Comparison of ENCODE assay signal across 22 mouse cellular contexts in the genomic region with DNA sequence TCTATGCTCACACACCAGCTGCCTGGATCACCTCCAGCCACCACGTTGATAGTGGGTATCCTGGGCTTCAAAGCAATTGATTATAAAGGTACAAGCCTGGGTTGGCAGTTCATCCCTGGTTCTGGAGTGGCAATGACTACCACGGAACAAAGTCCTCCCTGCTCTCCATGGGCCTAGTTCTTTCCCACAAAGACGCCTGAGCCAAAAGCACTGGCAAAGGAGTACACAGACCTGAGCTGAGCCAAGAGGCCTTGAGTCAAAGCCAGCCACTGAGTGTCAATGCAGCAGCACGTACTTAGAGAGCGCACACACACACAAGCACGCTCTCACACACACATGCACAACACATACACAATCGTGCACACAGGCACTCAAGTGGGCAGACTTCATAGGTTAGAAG. TPM values are rescaled to one million over a fixed set of nuclear protein-coding genes. Genes with fewer than 3 reads are reported as not detected.
DNase-seq lines count a peak whose midpoint lies in the region; ATAC-seq and TF ChIP-seq lines count a peak whose summit lies in the region.
"Had no signal": no experiment of that assay in that cellular context is flagged by ENCODE, and none has a peak within 500 bp of the region (broad histone marks: within the 10 kb centered on the region; RNA-seq: fewer than 3 reads in every experiment).

No protein-coding gene starts in this region.

- DNase-seq in forebrain, postnatal 0 days: peak; percentile 32
- DNase-seq in kidney, adult 2 months: peak; percentile 86
- no peak for DNase-seq in kidney, postnatal 4 days
- DNase-seq in adrenal gland, adult 8-10 months: peak; percentile 29
- peak; percentile 44 for DNase-seq in adrenal gland, postnatal 25 days
- DNase-seq: cerebellum, adult 11-12 months; layer of hippocampus, postnatal 36 days; right cerebral cortex, adult 18-20 months; thymus, postnatal 14 days had no signal

- no peak for ATAC-seq in forebrain, postnatal 0 days
- ATAC-seq in forebrain, embryonic 12.5 days (ENCODE audit: low FRiP score): no peak
- ATAC-seq in frontal cortex, adult (ENCODE audit: low TSS enrichment): no peak
- ATAC-seq: hindbrain, embryonic 16.5 days; intestine, embryonic 16.5 days had no signal

- no peak overlapping the region for H3K9ac ChIP-seq in forebrain, postnatal 0 days
- H3K9ac ChIP-seq in forebrain, embryonic 12.5 days: no peak overlapping the region
- H3K9ac ChIP-seq: heart, embryonic 12.5 days; limb, embryonic 13.5 days; liver, embryonic 15.5 days had no signal

- no peaks in the 10 kb centered on the region for H3K36me3 ChIP-seq in forebrain, postnatal 0 days (ENCODE audit: insufficient read depth)
- H3K36me3 ChIP-seq in forebrain, embryonic 12.5 days (replicated peaks): no peaks in the 10 kb centered on the region
- H3K36me3 ChIP-seq in kidney, adult 2 months (ENCODE audit: control insufficient read depth, insufficient read depth, low read length): no peaks in the 10 kb centered on the region
- H3K36me3 ChIP-seq: forebrain, embryonic 10.5 days; heart, embryonic 12.5 days; limb, embryonic 13.5 days; liver, embryonic 15.5 days had no signal

- TF ChIP-seq CTCF in forebrain, postnatal 0 days (IDR thresholded peaks at IDR 0.05; ENCODE audit: low read depth): no peak
- no peak for TF ChIP-seq CTCF in kidney, adult 2 months (conservative IDR thresholded peaks at IDR 0.05; ENCODE audit: insufficient read depth, insufficient read length, low read depth, low read length)

- no peak for TF ChIP-seq POLR2A in kidney, adult 2 months (IDR thresholded peaks at IDR 0.05; ENCODE audit: low read depth, low read length)

- H3K4me1 ChIP-seq in forebrain, postnatal 0 days (ENCODE audit: insufficient read depth): no peaks in the 10 kb centered on the region
- peaks cover 6% of the 10 kb centered on the region; the same call in 1 of the 2 replicates for H3K4me1 ChIP-seq in forebrain, embryonic 12.5 days
- peaks cover 12% of the 10 kb centered on the region; the same call in 1 of the 2 replicates for H3K4me1 ChIP-seq in kidney, adult 2 months (ENCODE audit: control insufficient read depth, insufficient read depth, low read length)
- H3K4me1 ChIP-seq: heart, embryonic 12.5 days; limb, embryonic 13.5 days had no signal

- 62% methylated on average over 7 of the region's 7 CpGs for WGBS in forebrain, postnatal 0 days
- WGBS in forebrain, embryonic 12.5 days: 88% methylated on average over 7 of the region's 7 CpGs
- 65% methylated on average over 7 of the region's 7 CpGs for WGBS in kidney, adult 2 months

- no peaks in the 10 kb centered on the region for H3K9me3 ChIP-seq in forebrain, postnatal 0 days (ENCODE audit: low read length)
- no peaks in the 10 kb centered on the region for H3K9me3 ChIP-seq in forebrain, embryonic 12.5 days
- H3K9me3 ChIP-seq: forebrain, embryonic 10.5 days; heart, embryonic 12.5 days; limb, embryonic 13.5 days; liver, embryonic 15.5 days had no signal

- no peak overlapping the region for H3K4me2 ChIP-seq in forebrain, postnatal 0 days (ENCODE audit: low read depth)
- no peak overlapping the region for H3K4me2 ChIP-seq in forebrain, embryonic 12.5 days
- H3K4me2 ChIP-seq: heart, embryonic 12.5 days; limb, embryonic 13.5 days; liver, embryonic 15.5 days; midbrain, embryonic 11.5 days had no signal

- H3K4me3 ChIP-seq in forebrain, postnatal 0 days (ENCODE audit: low read depth, low read length): no peak overlapping the region
- no peak overlapping the region for H3K4me3 ChIP-seq in forebrain, embryonic 12.5 days (replicated peaks)
- no peak overlapping the region for H3K4me3 ChIP-seq in kidney, adult 2 months (ENCODE audit: insufficient read depth, low read depth, low read length)
- H3K4me3 ChIP-seq: forebrain, embryonic 10.5 days; heart, embryonic 12.5 days; layer of hippocampus, adult 2 months; limb, embryonic 13.5 days; liver, embryonic 15.5 days had no signal

- H3K27me3 ChIP-seq in forebrain, postnatal 0 days (ENCODE audit: insufficient read depth, low read length): no peaks in the 10 kb centered on the region
- H3K27me3 ChIP-seq in forebrain, embryonic 12.5 days: 0 out of 2 replicates have a peak, but pooled peaks cover 7% of the 10 kb centered on the region
- no peaks in the 10 kb centered on the region for H3K27me3 ChIP-seq in kidney, adult 2 months (replicated peaks; ENCODE audit: control insufficient read depth, insufficient read depth, low read length)
- H3K27me3 ChIP-seq: liver, embryonic 15.5 days had no signal

- H3K27ac ChIP-seq in forebrain, postnatal 0 days (ENCODE audit: low read depth, low read length): no peak overlapping the region
- no peak overlapping the region for H3K27ac ChIP-seq in forebrain, embryonic 12.5 days
- H3K27ac ChIP-seq in kidney, adult 2 months (ENCODE audit: insufficient read depth, low read depth, low read length): peak overlapping the region; percentile 2; the same call in 1 of the 2 replicates
- H3K27ac ChIP-seq: forebrain, embryonic 10.5 days; layer of hippocampus, adult 2 months; limb, embryonic 13.5 days; liver, embryonic 15.5 days had no signal

RNA-seq across cellular contexts. Expression of a gene that starts 54.6 kb away (rescaled TPM):
- 3.2 and 9.5 TPM in 2 replicates for total RNA-seq in forebrain, postnatal 0 days (2014; rRNA removed)
- polyA plus RNA-seq in forebrain, postnatal 0 days (2015; fragmentation: Nextera tagmentation; extraction: Ambion mirVana): 3.2 and 4.5 TPM in 2 replicates
- polyA plus RNA-seq in forebrain, embryonic 12.5 days (2016; fragmentation: Nextera tagmentation; extraction: Ambion mirVana): 1.9 and 2.4 TPM in 2 replicates
- polyA plus RNA-seq in kidney, adult 2 months (2012; rRNA removed): 0.43 and 0.50 TPM in 2 replicates
- total RNA-seq in adrenal gland, adult 8-10 months (2022): 1 to 10 TPM in 2 of 4 experiments, under 1 TPM in 2; 0.23 to 3.6 (median 1.9) TPM
- 2.3 and 2.6 TPM in 2 replicates for total RNA-seq in adrenal gland, postnatal 25 days (2021)
- total RNA-seq: hematopoietic stem cell, adult 5-6 weeks; monocyte, adult 5-6 weeks had no signal
- polyA plus RNA-seq: C2C12; midbrain, embryonic 11.5 days had no signal

Comparison
In these comparisons a context has a peak if more than half of its experiments do, and no peak if none do; other contexts are left out.
1. DNase-seq: peak in forebrain, postnatal 0 days (single experiment), kidney, adult 2 months (single experiment), adrenal gland, adult 8-10 months (single experiment) and adrenal gland, postnatal 25 days (single experiment); none in kidney, postnatal 4 days (0 of 2).